Mouse (Mus musculus) liver, adult (tissue): ENCODE measurements around the gene Prss2.

ENCODE experiments used
- GATA4 ChIP-seq: IDR thresholded peaks from 2 replicates; pipeline ENCODE4 v1.6.1; 2014; ENCODE audit warnings: mild to moderate bottlenecking, low read length; ENCODE audit not compliant: insufficient replicate concordance

Prss2 gene

GRCm38 (mm10) chr6:41521487-41521886 lies at the start of gene Prss2:
Gene Prss2, plus strand, starts transcription at chr6:41521787.
- TF ChIP-seq GATA4 = no peak

- no peak for TF ChIP-seq GATA4
Measured at GRCm38 (mm10) chr6:41499374-41499773, 22.2 kb upstream of the Prss2 start.

GRCm38 (mm10) chr6:41504915-41505314 lies 16.7 kb upstream of the Prss2 start:
- TF ChIP-seq GATA4 = no peak

- TF ChIP-seq GATA4 = no peak
Measured at GRCm38 (mm10) chr6:41505323-41505722, 16.3 kb upstream of the Prss2 start.

GRCm38 (mm10) chr6:41518017-41518524 lies 3.5 kb upstream of the Prss2 start:
- no peak for TF ChIP-seq GATA4

GRCm38 (mm10) chr6:41526453-41526852 lies 4.9 kb downstream of the Prss2 start:
- TF ChIP-seq GATA4 = no peak

- TF ChIP-seq GATA4 = no peak
Measured at GRCm38 (mm10) chr6:41527402-41527801, 5.8 kb downstream of the Prss2 start.

GRCm38 (mm10) chr6:41532181-41532580 lies 10.6 kb downstream of the Prss2 start:
- TF ChIP-seq GATA4 = no peak

- TF ChIP-seq GATA4 = no peak
Measured at GRCm38 (mm10) chr6:41532687-41533284, 11.2 kb downstream of the Prss2 start.

- no peak for TF ChIP-seq GATA4
Measured at GRCm38 (mm10) chr6:41537376-41537775, 15.8 kb downstream of the Prss2 start.

GRCm38 (mm10) chr6:41540746-41541145 lies 19.2 kb downstream of the Prss2 start:
- no peak for TF ChIP-seq GATA4

- TF ChIP-seq GATA4 = no peak
Measured at GRCm38 (mm10) chr6:41541746-41542145, 20.2 kb downstream of the Prss2 start.

- TF ChIP-seq GATA4 = no peak
Measured at GRCm38 (mm10) chr6:41542983-41543382, 21.4 kb downstream of the Prss2 start.

GRCm38 (mm10) chr6:41543411-41544050 lies 21.9 kb downstream of the Prss2 start:
- no peak for TF ChIP-seq GATA4

- no peak for TF ChIP-seq GATA4
Measured at GRCm38 (mm10) chr6:41544381-41544924, 22.9 kb downstream of the Prss2 start.

GRCm38 (mm10) chr6:41545266-41545665 lies 23.7 kb downstream of the Prss2 start:
- no peak for TF ChIP-seq GATA4
